Mouse (Mus musculus) hindbrain, embryonic 13.5 days (tissue): ENCODE measurements around the gene Adamtsl1. TPM values are rescaled to one million over a fixed set of nuclear protein-coding genes. Genes with fewer than 3 reads are reported as not detected.

Experiments
- ATAC-seq: fragments of 200-750 bp; cut with Nextera tagmentation; 2 replicates; pipeline ENCODE4 v1.8.0; 2017; ENCODE audit warnings: moderate TSS enrichment; ENCODE audit not compliant: low FRiP score
- H3K27ac ChIP-seq: fragments of 300-500 bp; sonication (generic); 2 replicates; pipeline ENCODE4 v1.5.1; 2015; ENCODE audit warnings: inconsistent platforms, mild to moderate bottlenecking, moderate library complexity
- H3K27me3 ChIP-seq: fragments of 300-500 bp; sonication (generic); 2 replicates; pipeline ENCODE4 v1.6.1; 2015; ENCODE audit warnings: mild to moderate bottlenecking, inconsistent platforms
- H3K36me3 ChIP-seq: fragments of 300-500 bp; sonication (generic); 2 replicates; pipeline ENCODE4 v1.6.1; 2015; ENCODE audit warnings: mild to moderate bottlenecking, inconsistent platforms
- H3K4me1 ChIP-seq: fragments of 300-500 bp; sonication (generic); replicated peaks from 2 replicates; pipeline ENCODE4 v1.6.1; 2015; ENCODE audit warnings: inconsistent platforms
- H3K4me2 ChIP-seq: fragments of 300-500 bp; sonication (generic); 2 replicates; pipeline ENCODE4 v1.6.1; 2015; ENCODE audit warnings: inconsistent platforms, mild to moderate bottlenecking, moderate library complexity
- H3K4me3 ChIP-seq: fragments of 300-500 bp; sonication (generic); 2 replicates; pipeline ENCODE4 v1.5.1; 2015; ENCODE audit warnings: mild to moderate bottlenecking, inconsistent platforms
- H3K9ac ChIP-seq: fragments of 300-500 bp; sonication (generic); 2 replicates; pipeline ENCODE4 v1.6.1; 2015; ENCODE audit warnings: mild to moderate bottlenecking, inconsistent platforms
- H3K9me3 ChIP-seq: fragments of 300-500 bp; sonication (generic); 2 replicates; pipeline ENCODE4 v1.6.1; 2016; ENCODE audit warnings: inconsistent platforms
- WGBS: fragments of 180-500 bp; shearing (Covaris S2); methylation state at CpG from one replicate; pipeline ENCODE4 v1.1.7; 2015; 5-methylcytosine and 5-hydroxymethylcytosine counted together
- polyA plus RNA-seq: library from polyadenylated mRNA; unstranded; fragments of >200 nt; fragmentation: Nextera tagmentation; extraction: Ambion mirVana; gene quantifications from 2 replicates; pipeline ENCODE4 v1.2.1, GENCODE M21; 2015

The Adamtsl1 gene
- 11.6 and 12.0 TPM in 2 replicates for polyA plus RNA-seq

- peaks cover 41% of the 10 kb centered on the region for H3K27me3 ChIP-seq
- no peak within 1 kb of the TSS for H3K27ac ChIP-seq
- no peak for ATAC-seq
- peak within 1 kb of the TSS; percentile 97 for H3K4me2 ChIP-seq
- H3K4me3 ChIP-seq = peak within 1 kb of the TSS; percentile 59
- H3K9ac ChIP-seq = peak within 1 kb of the TSS; percentile 78
- H3K4me1 ChIP-seq = peaks cover 12% of the 10 kb centered on the region
- H3K36me3 ChIP-seq = no peaks in the 10 kb centered on the region
- 2% methylated on average over 9 of the region's 9 CpGs for WGBS
- no peaks in the 10 kb centered on the region for H3K9me3 ChIP-seq
These were observed at the start of gene Adamtsl1 for GRCm38 (mm10) chr4:85513792-85514191. Adamtsl1 (plus strand) TSS chr4:85514172.

GRCm38 (mm10) chr4:85483586-85483985 is 30.4 kb upstream of the Adamtsl1 start:
- H3K9ac ChIP-seq = no peak overlapping the region
- 85% methylated on average over 6 of the region's 6 CpGs for WGBS
- H3K27me3 ChIP-seq = no peaks in the 10 kb centered on the region
- H3K27ac ChIP-seq = no peak overlapping the region
- no peak overlapping the region for H3K4me3 ChIP-seq
- H3K9me3 ChIP-seq = no peaks in the 10 kb centered on the region
- H3K36me3 ChIP-seq = no peaks in the 10 kb centered on the region
- H3K4me1 ChIP-seq = peaks cover 8% of the 10 kb centered on the region; the same call in 1 of the 2 replicates
- ATAC-seq = no peak
- no peak overlapping the region for H3K4me2 ChIP-seq

- Histone ChIP-seq H3K9ac (no peak overlapping the region), H3K4me3 (no peak overlapping the region), H3K27me3 (no peaks in the 10 kb centered on the region), H3K9me3 (no peaks in the 10 kb centered on the region), H3K27ac (no peak overlapping the region), H3K36me3 (no peaks in the 10 kb centered on the region), H3K4me1 (peaks cover 8% of the 10 kb centered on the region; the same call in 1 of the 2 replicates), H3K4me2 (no peak overlapping the region)
- WGBS = 37% methylated on average over 10 of the region's 10 CpGs
- ATAC-seq = peak; percentile 61
These were observed 27.5 kb upstream of the Adamtsl1 start for GRCm38 (mm10) chr4:85486316-85486946.

- Histone ChIP-seq H3K4me1 (no peaks in the 10 kb centered on the region), H3K9ac (no peak overlapping the region), H3K27ac (no peak overlapping the region), H3K36me3 (no peaks in the 10 kb centered on the region), H3K27me3 (no peaks in the 10 kb centered on the region), H3K4me3 (no peak overlapping the region), H3K9me3 (no peaks in the 10 kb centered on the region), H3K4me2 (no peak overlapping the region)
- ATAC-seq = no peak
- 81% methylated on average over 3 of the region's 3 CpGs for WGBS
These were observed 8.3 kb upstream of the Adamtsl1 start for GRCm38 (mm10) chr4:85505718-85506117.

GRCm38 (mm10) chr4:85506976-85507375 is 7.0 kb upstream of the Adamtsl1 start:
- WGBS = 67% methylated on average over 2 of the region's 2 CpGs
- no peaks in the 10 kb centered on the region for H3K4me1 ChIP-seq
- no peak overlapping the region for H3K4me3 ChIP-seq
- no peak overlapping the region for H3K9ac ChIP-seq
- no peak overlapping the region for H3K4me2 ChIP-seq
- no peak for ATAC-seq
- no peaks in the 10 kb centered on the region for H3K36me3 ChIP-seq
- H3K27me3 ChIP-seq = peaks cover 6% of the 10 kb centered on the region; the same call in 1 of the 2 replicates
- H3K9me3 ChIP-seq = no peaks in the 10 kb centered on the region
- no peak overlapping the region for H3K27ac ChIP-seq

GRCm38 (mm10) chr4:85507491-85507890 is 6.5 kb upstream of the Adamtsl1 start:
- Histone ChIP-seq H3K4me3 (no peak overlapping the region), H3K9me3 (no peaks in the 10 kb centered on the region), H3K4me2 (no peak overlapping the region), H3K4me1 (no peaks in the 10 kb centered on the region), H3K9ac (no peak overlapping the region), H3K27ac (no peak overlapping the region), H3K36me3 (no peaks in the 10 kb centered on the region), H3K27me3 (peaks cover 10% of the 10 kb centered on the region; the same call in 1 of the 2 replicates)
- no peak for ATAC-seq
- WGBS = 87% methylated on average over 5 of the region's 5 CpGs

GRCm38 (mm10) chr4:85513288-85513687 is 684 bp upstream of the Adamtsl1 start:
- peak overlapping the region; percentile 59 for H3K4me3 ChIP-seq
- H3K9ac ChIP-seq = no peak overlapping the region
- H3K4me2 ChIP-seq = peak overlapping the region; percentile 97
- H3K27me3 ChIP-seq = peaks cover 41% of the 10 kb centered on the region
- no peak overlapping the region for H3K27ac ChIP-seq
- WGBS = 44% methylated on average over 7 of the region's 7 CpGs
- H3K36me3 ChIP-seq = no peaks in the 10 kb centered on the region
- H3K4me1 ChIP-seq = peaks cover 12% of the 10 kb centered on the region
- no peak for ATAC-seq
- no peaks in the 10 kb centered on the region for H3K9me3 ChIP-seq

GRCm38 (mm10) chr4:85514205-85514681 is 271 bp downstream of the Adamtsl1 start:
- Histone ChIP-seq H3K36me3 (no peaks in the 10 kb centered on the region), H3K9ac (peak overlapping the region; percentile 78), H3K27me3 (peaks cover 41% of the 10 kb centered on the region), H3K4me1 (peaks cover 12% of the 10 kb centered on the region), H3K4me3 (peak overlapping the region; percentile 59), H3K9me3 (no peaks in the 10 kb centered on the region), H3K27ac (no peak overlapping the region), H3K4me2 (peak overlapping the region; percentile 97)
- peak; percentile 95 for ATAC-seq
- 0% methylated on average over 32 of the region's 33 CpGs for WGBS

- WGBS = 86% methylated on average over 7 of the region's 7 CpGs
- H3K4me1 ChIP-seq = no peaks in the 10 kb centered on the region
- H3K27ac ChIP-seq = no peak overlapping the region
- no peak for ATAC-seq
- no peaks in the 10 kb centered on the region for H3K9me3 ChIP-seq
- no peaks in the 10 kb centered on the region for H3K27me3 ChIP-seq
- no peak overlapping the region for H3K4me3 ChIP-seq
- H3K36me3 ChIP-seq = no peaks in the 10 kb centered on the region
- no peak overlapping the region for H3K9ac ChIP-seq
- no peak overlapping the region for H3K4me2 ChIP-seq
These were observed 13.1 kb downstream of the Adamtsl1 start for GRCm38 (mm10) chr4:85526966-85527566.

GRCm38 (mm10) chr4:85529852-85530251 is 15.9 kb downstream of the Adamtsl1 start:
- Histone ChIP-seq H3K9ac (no peak overlapping the region), H3K4me2 (no peak overlapping the region), H3K9me3 (no peaks in the 10 kb centered on the region), H3K4me3 (no peak overlapping the region), H3K27ac (no peak overlapping the region), H3K27me3 (no peaks in the 10 kb centered on the region), H3K4me1 (no peaks in the 10 kb centered on the region), H3K36me3 (no peaks in the 10 kb centered on the region)
- ATAC-seq = no peak
- WGBS = 88% methylated on average over 1 of the region's 1 CpGs

GRCm38 (mm10) chr4:85539677-85540076 is 25.7 kb downstream of the Adamtsl1 start:
- Histone ChIP-seq H3K4me1 (no peaks in the 10 kb centered on the region), H3K36me3 (no peaks in the 10 kb centered on the region), H3K27me3 (no peaks in the 10 kb centered on the region), H3K9ac (no peak overlapping the region), H3K27ac (no peak overlapping the region), H3K9me3 (no peaks in the 10 kb centered on the region), H3K4me2 (no peak overlapping the region), H3K4me3 (no peak overlapping the region)
- 84% methylated on average over 5 of the region's 5 CpGs for WGBS
- no peak for ATAC-seq

GRCm38 (mm10) chr4:85543221-85543620 is 29.2 kb downstream of the Adamtsl1 start:
- Histone ChIP-seq H3K36me3 (no peaks in the 10 kb centered on the region), H3K9me3 (no peaks in the 10 kb centered on the region), H3K4me2 (no peak overlapping the region), H3K4me3 (no peak overlapping the region), H3K27ac (no peak overlapping the region), H3K27me3 (no peaks in the 10 kb centered on the region), H3K9ac (no peak overlapping the region), H3K4me1 (no peaks in the 10 kb centered on the region)
- ATAC-seq = no peak
- 92% methylated on average over 4 of the region's 4 CpGs for WGBS

GRCm38 (mm10) chr4:85554696-85555095 is 40.7 kb downstream of the Adamtsl1 start:
- 72% methylated on average over 3 of the region's 3 CpGs for WGBS
- H3K27me3 ChIP-seq = no peaks in the 10 kb centered on the region
- H3K9ac ChIP-seq = no peak overlapping the region
- no peaks in the 10 kb centered on the region for H3K36me3 ChIP-seq
- ATAC-seq = no peak
- no peak overlapping the region for H3K27ac ChIP-seq
- no peaks in the 10 kb centered on the region for H3K4me1 ChIP-seq
- H3K4me3 ChIP-seq = no peak overlapping the region
- H3K4me2 ChIP-seq = no peak overlapping the region
- no peaks in the 10 kb centered on the region for H3K9me3 ChIP-seq
